Mouse (Mus musculus) bone marrow macrophage, adult 2 months (primary cell): Measurements from ENCODE around the gene Pcnp.

Experiments used
- CTCF ChIP-seq: IDR thresholded peaks from 2 replicates; pipeline ENCODE4 v1.5.1; 2012; ENCODE audit warnings: low read depth, mild to moderate bottlenecking, low read length, moderate library complexity
- POLR2A ChIP-seq: IDR thresholded peaks from 2 replicates; pipeline ENCODE4 v1.6.1; 2012; ENCODE audit warnings: mild to moderate bottlenecking, low read depth, low read length, borderline replicate concordance

- TF ChIP-seq CTCF: no peak
- TF ChIP-seq POLR2A: no peak
Observed at GRCm38 (mm10) chr16:56006798-56007197, 22.7 kb downstream of the Pcnp start.
